Mouse (Mus musculus): ENCODE data around the gene Med14.

DNA sequence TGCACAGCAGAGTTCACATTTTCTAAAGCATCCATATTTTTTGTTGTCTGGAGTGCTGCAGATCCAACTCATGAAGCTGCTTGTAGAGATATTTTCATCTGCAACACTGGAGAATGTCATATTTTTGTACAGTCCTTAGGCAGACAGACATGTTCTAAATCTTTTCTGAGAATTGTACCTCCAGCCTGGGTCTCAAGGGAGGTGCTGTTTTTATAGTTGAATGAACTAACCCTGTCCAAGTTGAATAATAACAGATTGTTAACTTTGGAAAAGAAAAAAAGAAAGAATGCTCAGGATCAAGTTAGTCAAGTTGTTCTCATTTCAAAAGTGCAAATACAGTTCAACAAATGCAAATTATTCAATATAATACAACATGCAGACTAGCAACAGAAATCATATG lies 21.5 kb downstream of the Med14 start:
- TF ChIP-seq CTCF (IDR thresholded peaks at IDR 0.05; ENCODE audit: low read depth) (no peak), EP300 (optimal IDR thresholded peaks at IDR 0.05) (no peak)
